Mouse (Mus musculus) E14TG2a.4 (cell line): ENCODE results near the gene Iqcb1.

ENCODE experiments used
- CTCF ChIP-seq: conservative IDR thresholded peaks from 2 replicates; pipeline ENCODE4 v1.5.1; 2014; ENCODE audit warnings: low read length
- NANOG ChIP-seq: IDR thresholded peaks from 2 replicates; pipeline ENCODE4 v1.6.1; 2014; ENCODE audit warnings: borderline replicate concordance, low read length, mixed read lengths
- POU5F1 ChIP-seq: IDR thresholded peaks from 2 replicates; pipeline ENCODE4 v1.6.1; 2014; ENCODE audit warnings: low read length, borderline replicate concordance

GRCm38 (mm10) chr16:36808616-36809015, 19.6 kb upstream of the Iqcb1 start:
- no peak for TF ChIP-seq CTCF
- no peak for TF ChIP-seq NANOG
- no peak for TF ChIP-seq POU5F1
